Mouse (Mus musculus): Measurements from ENCODE around the gene Vmp1.

Gene Vmp1

DNA sequence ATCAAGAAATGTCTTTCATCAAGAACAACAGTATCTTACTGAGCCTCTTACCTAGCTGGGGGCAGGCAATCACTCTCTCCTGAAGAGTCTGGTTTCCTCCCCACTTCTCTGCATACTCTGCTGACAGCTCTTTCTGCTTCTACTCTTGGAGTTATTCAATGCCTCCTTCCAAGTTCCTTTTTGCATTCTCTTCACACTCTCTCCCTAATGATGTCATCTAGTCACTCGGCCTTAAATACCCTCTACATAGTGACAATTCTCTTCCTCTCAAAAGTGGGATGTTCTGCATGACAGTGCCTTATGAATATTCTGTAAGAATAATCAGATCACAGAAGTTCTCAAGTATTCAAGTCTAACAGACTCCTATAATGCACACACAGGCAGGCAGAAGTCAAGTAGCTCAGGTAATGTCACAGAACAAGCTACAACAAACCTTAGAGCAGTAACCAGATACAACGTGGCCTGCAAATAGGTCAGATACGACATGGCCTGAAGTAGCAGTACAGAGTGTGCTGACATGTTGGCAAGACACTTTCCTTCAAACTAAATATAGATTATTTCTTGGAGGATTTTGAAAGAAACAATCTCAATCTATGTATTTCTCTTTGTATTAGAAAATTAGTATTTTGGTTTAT lies 12.5 kb downstream of the Vmp1 start:
- no peak for DNase-seq

- DNase-seq: no peak
Measured at GRCm38 (mm10) chr11:86668169-86668568, 15.5 kb downstream of the Vmp1 start.

GRCm38 (mm10) chr11:86667553-86667952 lies 16.1 kb downstream of the Vmp1 start:
- DNase-seq: no peak

GRCm38 (mm10) chr11:86664406-86664805 lies 19.2 kb downstream of the Vmp1 start:
- DNase-seq: no peak

DNA sequence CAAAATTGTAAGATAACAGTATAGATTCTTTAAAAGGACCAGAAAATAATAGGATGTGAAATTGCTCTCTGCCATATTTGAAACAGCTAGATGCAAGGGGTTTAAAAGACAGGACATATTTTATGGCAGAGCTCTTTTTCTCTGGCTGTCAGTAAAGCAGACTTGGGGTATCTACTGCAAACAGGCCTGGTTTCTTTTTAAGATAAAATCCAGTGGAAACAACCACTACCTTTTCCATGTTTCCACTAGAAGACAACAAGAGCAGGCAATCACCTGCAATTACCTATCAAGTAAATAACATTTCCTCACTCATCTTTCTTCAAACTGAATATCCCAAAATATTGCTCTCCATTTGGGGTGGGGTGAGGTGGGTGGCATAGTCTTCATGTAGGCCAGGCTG lies 19.7 kb downstream of the Vmp1 start:
- no peak for DNase-seq

GRCm38 (mm10) chr11:86662986-86663895 lies 20.4 kb downstream of the Vmp1 start:
- DNase-seq: no peak

GRCm38 (mm10) chr11:86657863-86658262 lies 25.8 kb downstream of the Vmp1 start:
- DNase-seq: no peak

GRCm38 (mm10) chr11:86656849-86657567 lies 26.6 kb downstream of the Vmp1 start:
- DNase-seq: no peak

GRCm38 (mm10) chr11:86655671-86656070 lies 28.0 kb downstream of the Vmp1 start:
- DNase-seq: no peak

- no peak for DNase-seq
Measured at GRCm38 (mm10) chr11:86654096-86654495, 29.5 kb downstream of the Vmp1 start.

DNA sequence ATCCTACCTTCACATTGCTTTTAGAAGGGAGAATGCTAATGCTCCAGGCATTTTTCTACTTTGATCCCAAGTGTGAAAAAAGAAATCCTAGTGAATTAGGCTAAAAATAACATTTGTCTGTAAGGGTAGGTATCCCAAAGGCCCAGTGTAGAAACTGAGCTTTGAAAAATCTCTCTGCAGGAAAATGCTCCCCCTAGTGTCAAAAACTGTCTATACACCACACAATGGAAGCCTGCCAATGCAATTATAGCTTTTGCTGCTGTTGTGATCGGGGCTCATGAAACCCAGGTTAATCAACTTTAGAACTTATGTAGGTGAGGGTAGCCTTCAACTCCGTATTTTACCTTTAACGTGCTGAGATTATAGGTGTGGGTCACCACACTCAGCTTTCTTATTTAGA lies 30.2 kb downstream of the Vmp1 start:
- peak; percentile 36 for DNase-seq

DNA sequence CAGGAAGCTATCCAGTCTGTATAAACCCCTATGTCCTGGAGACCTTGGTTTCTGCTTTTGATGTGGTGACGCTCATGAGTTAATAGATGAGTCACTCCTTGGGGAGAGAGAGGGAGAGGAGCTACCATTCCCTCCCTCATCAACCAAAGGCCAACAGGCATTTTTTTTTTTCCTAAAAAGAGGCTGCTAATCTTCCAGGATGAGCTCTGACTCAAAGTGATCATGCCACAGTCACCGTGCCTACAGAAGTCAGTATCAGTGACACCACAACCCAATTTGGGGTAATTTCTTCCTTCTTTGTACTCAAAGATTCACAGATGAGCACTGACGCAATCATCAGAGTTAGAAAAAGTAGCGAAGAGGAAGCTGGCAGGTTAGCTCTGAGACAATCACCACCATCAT lies 31.1 kb downstream of the Vmp1 start:
- no peak for DNase-seq

- DNase-seq: no peak
Measured at GRCm38 (mm10) chr11:86650676-86651075, 33.0 kb downstream of the Vmp1 start.

- no peak for DNase-seq
Measured at GRCm38 (mm10) chr11:86649542-86649941, 34.1 kb downstream of the Vmp1 start.

DNA sequence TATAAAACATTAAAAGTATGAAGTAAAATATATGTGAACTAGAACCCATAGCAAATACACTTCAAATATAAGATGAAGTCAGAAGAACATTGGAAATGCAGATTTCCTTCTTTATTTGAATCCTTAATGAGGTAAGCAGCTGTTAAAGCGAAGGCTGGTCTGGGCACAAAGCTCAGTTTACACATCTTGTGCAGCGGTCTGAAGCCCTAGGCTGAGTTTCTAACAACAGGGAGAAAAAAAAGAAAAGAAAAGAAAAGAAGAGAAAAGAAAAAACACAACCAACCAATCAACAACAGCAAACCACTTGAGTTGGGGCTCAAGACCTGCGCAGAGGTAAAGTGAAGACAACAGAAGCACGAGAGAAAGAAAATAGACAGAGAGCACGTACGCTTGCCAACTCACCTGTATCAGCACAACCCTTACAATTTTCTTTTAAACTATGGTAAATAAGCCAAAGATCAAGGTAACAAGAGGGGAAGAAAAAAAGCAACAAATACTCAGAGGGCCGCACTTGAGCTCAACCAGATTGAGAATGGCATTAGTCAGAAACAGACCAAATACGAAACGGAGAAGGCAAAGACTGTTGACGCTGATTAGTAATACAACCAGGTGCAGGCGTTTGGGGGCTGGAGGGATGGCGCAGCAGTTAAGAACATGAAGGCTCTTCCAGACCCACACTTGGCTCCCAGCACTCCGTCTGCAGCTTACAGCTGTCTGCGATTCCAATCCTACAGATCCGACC lies 35.8 kb downstream of the Vmp1 start:
- DNase-seq: no peak

DNA sequence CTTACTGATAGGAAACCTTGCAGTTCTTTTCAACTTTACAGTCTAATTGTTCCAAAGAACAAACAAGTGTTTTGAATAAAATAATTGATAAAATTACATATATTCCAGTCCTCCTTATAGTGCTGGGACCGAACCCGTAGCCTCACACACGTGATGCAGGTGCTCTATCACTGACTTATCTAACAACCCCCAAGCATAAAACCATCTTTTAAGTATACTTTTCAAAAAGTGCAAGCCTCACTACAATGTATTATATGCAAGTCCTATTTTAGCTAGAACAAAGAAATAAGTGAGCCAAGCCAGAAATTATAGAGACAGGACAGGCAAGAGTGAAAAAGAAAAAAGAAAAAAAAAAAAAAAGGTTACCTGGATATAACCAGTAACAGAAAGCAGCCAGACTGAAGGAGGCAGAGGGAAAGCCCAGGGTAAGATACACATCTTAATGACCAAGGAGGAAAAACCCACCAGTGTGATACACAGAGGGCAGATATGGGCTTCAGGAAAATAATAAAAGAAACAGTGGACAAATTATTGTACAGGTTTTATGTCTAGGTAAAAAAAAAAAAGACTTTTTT lies 36.7 kb downstream of the Vmp1 start:
- DNase-seq: no peak

GRCm38 (mm10) chr11:86646136-86646834 lies 37.4 kb downstream of the Vmp1 start:
- no peak for DNase-seq

GRCm38 (mm10) chr11:86644553-86644952 lies 39.1 kb downstream of the Vmp1 start:
- DNase-seq: no peak

DNA sequence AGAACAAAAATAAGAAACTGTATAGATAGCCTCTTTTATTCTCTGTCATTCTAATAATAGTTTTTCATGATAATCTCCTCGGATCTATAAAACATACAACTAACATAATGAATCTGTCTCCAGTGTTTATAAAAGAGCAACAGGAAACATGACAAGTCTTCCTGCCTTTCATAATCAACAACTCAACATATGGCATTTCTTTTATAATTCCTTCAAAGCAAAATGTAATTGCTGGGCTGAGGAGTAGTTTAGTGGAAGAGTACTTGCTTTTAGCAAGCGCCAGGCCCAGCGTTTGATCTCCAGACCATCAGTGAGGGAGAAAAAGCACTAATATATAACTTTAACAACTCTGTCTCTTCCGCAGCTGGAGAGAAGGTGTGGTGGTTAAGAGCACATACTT lies 41.9 kb downstream of the Vmp1 start:
- no peak for DNase-seq

DNA sequence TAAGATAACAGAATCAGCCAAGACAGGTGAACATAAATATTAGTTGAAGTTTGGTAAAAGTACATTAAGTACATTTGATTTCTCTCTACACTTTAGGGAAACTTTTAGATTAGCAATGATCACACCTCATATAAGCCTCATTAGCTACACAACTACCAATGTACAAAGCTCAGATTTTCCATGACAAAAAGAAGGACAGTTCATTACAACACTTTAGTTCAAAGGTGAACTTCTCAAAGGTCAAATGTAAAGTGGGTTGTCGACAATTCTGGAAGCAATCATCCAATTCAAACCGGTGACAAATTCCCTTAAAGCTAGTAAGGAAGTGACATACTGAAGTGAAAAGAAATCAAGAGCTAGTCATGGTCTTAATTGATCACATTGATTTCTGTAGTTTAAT lies 45.9 kb downstream of the Vmp1 start:
- DNase-seq: no peak

DNA sequence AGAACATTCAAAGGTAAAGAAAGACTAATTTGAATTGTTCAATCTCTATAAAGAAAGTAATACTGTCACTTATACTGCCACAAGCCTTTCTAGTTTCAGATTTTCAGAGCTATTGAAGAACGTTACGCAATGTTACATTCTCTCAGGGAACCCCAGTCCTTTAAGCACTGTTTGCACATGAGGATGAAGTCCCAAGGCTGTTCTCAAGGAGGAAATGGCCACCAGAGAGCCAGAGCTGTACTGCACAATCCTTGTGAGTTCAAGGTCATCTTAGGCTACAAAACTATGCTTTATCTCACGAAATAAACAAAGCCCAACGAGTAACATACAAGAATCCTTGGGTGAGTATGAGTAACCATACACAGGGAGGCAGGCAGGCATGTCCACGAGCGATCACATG lies 49.2 kb downstream of the Vmp1 start:
- no peak for DNase-seq

DNA sequence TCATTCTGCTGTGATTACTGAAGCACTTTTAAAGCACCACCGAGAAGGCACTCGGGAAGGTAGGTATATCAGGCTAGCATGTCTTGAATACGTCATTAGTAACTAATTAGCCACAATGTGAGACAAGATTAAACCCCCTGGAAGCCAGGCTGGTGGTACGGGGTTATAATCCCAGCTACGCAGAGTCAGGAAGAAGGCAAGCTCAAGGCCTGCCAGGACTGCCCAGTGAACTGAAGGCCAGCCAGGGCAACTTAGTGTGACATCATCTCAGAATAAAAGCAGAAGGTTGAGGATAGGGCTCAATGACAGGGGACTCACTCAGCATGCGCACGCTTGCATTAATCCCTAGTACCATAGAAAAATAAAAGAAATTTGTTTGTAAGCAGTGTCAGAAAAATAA lies 53.7 kb downstream of the Vmp1 start:
- DNase-seq: no peak
